Mouse (Mus musculus): ENCODE results near the gene Wwtr1. TPM values are rescaled to one million over a fixed set of nuclear protein-coding genes. Genes with fewer than 3 reads are reported as not detected.

Wwtr1 gene
- 10 to 100 TPM; 12.1 to 12.5 TPM for total RNA-seq (2021)
- long read RNA-seq, experiment 1, full-length matches to known transcripts, result 22 of 29 reads
- long read RNA-seq, experiment 1, partial matches to known transcripts, result 3 of 29 reads
- long read RNA-seq, experiment 1, other reads (novel, unspliced or antisense), result 4 of 29 reads
- long read RNA-seq, experiment 2, full-length matches to known transcripts, result 7 of 8 reads
- long read RNA-seq, experiment 2, partial matches to known transcripts, result 0 of 8 reads
- long read RNA-seq, experiment 2, other reads (novel, unspliced or antisense), result 1 of 8 reads

DNA sequence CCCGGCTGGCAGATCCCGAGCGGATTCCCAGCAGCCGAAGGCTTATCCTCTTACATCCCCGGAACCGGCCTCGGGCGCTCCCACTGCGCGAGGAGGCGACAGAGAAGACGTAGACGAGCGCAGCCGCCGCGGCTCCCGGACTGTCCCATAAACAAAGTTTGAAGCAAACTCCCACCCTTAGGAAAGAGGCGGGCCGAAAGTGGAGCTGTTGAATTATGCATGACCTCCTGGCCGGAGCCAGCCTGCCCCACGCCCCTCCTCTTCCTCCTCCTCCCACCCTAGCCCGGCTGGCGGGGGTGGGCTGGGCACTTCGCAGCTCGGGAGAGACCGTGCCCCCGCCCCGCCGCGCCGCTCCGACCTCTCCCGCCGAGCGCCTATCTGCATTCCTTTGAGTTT is at the start of gene Wwtr1:
TSS of gene Wwtr1 (minus strand) at position 251 of the 396 bp plus-strand sequence.
- DNase-seq (ENCODE audit: low spot score in 2 of 2), result peak; percentile 44 to 52

DNA sequence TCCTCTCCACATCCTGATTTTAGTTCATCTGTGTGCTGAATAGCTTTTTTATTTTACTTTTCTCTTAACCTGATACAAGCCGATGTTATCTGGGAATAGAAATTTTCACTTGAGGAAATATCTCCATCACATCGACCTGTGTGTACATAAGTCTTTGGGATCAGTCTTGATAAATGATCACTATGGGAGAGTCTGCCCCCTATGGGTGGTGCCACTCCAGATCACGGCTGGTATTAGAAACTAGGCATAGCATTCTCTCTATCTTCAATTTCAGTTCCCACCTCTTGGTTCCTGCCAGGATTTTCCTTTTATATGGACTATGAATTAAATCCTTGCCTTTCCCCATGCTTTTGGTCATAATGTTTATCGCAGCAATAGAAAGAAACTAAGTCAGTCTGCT is 44.0 kb upstream of the Wwtr1 start:
- DNase-seq (ENCODE audit: low spot score in 2 of 2), result no peak

DNA sequence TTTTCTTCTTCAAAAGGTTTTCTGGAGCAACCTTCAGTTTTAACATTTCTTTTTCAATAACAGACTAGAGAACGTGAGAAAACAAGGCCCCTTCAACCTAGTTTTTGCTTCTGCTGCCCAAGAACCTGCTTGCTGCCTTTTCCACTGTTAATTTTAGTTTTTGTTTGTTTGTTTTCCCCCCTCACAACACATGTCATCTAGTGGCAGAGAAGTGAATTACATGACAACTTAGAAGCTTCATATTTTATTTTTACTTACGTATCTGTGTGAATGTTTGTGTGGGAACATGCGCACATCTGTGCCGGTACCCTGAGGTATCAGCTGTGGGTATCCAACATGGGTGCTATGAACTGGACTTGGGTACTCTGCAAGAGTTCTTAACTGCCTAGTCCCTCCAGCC is 39.9 kb upstream of the Wwtr1 start:
- no peak for DNase-seq (ENCODE audit: low spot score in 2 of 2)

DNA sequence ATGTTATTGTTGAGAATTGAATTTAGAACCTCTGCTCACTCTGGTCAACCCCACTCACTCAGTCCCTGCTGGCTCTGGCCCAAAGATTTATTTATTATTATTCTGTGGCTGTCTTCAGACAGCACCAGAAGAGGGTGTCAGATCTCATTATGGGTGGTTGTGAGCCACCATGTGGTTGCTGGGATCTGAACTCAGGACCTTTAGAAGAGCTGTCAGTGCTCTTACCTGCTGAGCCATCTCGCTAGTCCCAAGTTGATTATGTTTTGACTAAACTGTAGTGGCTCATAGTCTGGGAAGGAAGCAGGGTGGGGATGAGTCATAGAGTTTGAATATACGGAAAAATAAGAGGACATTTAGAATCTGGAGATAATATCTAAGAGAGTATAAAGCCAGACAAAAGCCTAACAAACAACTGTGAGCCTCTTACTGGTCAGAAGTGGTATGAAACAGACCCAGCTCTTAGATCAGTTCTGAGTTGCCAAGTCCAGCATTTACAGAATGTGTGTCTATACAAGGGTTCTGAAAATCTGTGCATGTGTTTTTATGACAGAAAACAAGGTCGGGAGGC is 36.8 kb upstream of the Wwtr1 start:
- DNase-seq (ENCODE audit: low spot score in 2 of 2), result no peak

DNA sequence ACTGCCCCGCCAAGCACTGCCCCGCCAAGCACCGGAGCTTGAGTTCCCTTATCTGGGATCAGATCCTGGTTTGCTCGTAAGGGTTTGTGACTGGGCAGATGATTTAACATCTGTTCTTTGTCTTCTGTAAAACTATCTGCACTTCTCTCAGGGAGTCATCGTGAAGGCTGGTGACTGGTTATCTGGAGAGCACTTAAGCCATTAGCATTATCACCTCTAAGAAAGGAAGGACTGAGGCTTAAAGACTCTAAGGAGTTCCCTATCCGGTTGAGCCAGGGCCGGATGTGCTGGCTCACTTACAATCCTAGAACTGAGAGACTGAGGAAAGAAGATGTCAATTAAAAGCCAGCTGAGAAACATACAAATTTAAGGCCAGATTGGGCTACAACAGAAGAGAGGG is 36.1 kb upstream of the Wwtr1 start:
- DNase-seq (ENCODE audit: low spot score in 2 of 2), result no peak

DNA sequence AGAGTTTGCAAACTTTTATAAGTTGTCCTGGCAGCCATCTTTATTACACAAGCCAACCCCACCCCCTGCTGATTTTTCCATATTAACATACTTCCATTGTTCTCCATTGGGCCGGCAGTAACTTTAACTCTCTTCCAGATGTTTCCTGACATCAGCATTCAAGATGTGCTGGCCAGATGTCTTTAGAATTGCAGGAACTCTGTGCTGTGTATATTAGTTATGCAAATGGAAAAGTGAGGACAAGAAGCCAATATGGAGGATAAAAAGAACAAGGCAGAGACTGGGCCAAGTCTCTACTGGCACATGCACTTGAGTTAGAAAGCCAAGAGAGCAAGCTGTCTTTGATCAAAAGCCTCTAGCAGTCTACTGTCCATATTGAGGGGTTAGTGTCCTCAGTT is 28.9 kb upstream of the Wwtr1 start:
- no peak for DNase-seq (ENCODE audit: low spot score in 2 of 2)

DNA sequence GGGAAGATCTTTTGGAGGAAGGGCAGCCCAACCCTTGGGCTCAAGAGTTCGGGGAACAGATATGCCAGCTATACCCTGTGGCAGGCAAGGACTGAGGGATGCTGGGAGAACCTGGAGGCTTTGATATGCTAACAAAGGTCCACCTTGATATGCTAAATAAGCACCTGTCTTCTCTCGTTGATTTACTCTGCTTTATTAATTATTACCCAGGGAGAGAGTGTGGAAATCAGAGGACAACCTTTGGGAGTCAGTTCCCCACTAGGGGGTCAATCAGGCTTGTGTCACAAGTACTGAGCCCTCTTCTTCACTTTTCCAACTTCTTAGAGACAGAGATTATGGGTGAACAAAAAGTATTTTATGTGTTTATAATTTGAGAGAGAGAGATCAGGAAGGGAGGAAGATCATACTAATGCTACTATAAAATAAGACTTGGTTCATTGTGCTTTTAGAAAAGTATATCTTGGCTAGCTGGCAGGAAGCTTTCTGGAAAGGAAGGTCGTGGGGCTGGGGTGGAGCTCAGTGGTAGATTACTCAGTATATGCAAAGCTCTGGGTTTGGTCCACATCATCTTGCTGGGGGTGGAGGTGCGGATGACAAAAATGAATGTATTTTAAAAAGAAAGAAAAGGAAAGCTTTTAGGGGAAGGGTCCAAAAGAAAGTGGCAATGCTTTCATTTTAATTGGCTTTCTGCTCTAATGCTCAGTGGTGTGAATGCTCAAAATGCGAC is 28.3 kb upstream of the Wwtr1 start:
- DNase-seq (ENCODE audit: low spot score in 2 of 2), result no peak

DNA sequence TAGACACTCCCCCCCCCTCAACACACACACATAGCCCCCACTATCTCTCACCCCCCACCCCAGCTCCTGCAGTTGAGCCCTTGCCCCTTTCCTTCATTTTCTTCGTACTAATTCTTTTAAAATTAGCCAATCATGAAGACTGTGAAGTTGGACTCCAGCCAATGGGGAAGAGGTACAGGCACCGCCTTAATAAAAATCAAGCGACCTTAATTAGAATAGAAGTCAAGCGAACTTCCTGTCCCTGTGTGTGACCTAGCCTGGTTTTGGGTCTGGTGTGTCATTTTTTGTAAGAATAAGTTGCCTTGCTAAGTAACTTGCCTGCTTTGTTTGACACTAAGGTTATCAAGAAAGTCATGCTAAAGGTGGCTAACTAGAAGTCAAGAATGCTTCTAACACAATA is 26.9 kb upstream of the Wwtr1 start:
- no peak for DNase-seq (ENCODE audit: low spot score in 2 of 2)

DNA sequence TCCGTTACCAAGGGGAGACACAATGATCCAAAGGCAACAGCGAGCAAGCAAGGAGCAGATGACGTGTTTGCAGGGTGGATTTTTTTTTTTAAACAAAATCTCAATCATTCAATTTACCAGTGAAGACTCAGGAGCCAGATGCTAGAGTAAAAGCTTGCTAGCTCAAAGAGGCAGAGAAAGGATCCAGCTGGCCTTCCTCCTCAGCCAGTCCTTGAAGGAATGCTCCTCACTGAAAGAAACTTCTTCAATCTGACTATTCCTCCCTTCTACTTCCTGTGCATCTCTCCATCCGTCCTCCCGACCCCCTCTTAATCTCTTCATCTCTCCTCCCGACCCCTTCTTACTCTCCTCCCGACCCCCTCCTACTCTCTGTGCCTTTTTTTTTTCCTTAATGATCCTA is 20.9 kb upstream of the Wwtr1 start:
- no peak for DNase-seq (ENCODE audit: low spot score in 2 of 2)

DNA sequence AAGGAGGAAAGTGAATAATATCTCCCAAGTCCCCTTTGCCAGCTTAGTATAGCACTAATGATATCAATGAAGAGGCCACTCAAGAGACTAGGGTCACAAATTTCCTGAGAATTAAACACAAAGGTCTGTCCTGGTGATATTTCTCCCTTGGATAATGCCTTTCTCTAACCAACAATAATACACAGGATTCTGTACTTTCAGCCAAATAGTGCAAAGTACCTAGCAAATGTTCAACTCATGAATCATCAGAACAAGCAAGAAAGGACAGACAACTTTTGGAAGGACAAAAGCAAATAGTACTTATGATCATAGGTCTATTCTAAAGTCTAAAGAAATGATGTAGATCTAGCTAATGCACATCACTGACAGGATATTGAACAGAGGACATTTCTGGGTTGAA is 19.8 kb upstream of the Wwtr1 start:
- no peak for DNase-seq (ENCODE audit: low spot score in 2 of 2)

DNA sequence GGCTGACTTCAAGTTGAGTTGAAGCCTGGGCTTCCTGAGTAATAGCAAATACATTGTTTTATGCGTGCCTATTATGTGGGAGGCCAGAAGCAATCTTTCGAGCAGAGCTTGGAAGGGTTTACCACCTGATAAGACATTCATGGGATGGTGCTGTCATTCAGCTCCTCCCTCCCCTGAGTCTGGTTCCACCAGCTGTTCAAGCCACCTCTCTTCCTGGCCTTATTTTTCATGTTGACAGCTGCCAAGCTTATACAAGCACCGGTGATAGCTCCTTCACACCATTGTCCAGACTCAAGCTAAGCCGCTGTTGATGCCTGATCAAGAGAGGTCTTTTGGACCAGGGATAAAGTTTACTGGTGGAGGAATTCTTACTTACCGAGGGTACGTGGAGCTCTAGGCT is 10.3 kb upstream of the Wwtr1 start:
- DNase-seq (ENCODE audit: low spot score in 2 of 2), result no peak

DNA sequence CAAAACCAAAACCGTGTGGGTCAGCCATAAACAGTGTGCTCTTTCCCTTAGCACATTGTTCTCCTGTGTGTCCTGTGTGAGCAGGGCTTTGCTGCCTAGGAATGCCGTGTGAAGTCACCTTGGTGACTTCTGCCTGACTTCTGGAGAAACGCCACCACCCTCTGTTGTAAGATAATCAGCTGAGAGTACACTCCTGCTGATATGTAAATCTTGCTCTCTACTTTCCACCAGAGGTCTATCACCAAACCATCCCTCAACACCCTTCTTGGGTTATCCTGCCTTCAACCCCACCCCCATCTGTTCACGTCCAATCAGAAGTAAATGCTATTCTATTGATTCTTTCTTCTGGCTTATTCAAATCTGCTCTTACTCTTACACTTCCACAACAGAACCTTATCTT is 7.8 kb upstream of the Wwtr1 start:
- no peak for DNase-seq (ENCODE audit: low spot score in 2 of 2)

DNA sequence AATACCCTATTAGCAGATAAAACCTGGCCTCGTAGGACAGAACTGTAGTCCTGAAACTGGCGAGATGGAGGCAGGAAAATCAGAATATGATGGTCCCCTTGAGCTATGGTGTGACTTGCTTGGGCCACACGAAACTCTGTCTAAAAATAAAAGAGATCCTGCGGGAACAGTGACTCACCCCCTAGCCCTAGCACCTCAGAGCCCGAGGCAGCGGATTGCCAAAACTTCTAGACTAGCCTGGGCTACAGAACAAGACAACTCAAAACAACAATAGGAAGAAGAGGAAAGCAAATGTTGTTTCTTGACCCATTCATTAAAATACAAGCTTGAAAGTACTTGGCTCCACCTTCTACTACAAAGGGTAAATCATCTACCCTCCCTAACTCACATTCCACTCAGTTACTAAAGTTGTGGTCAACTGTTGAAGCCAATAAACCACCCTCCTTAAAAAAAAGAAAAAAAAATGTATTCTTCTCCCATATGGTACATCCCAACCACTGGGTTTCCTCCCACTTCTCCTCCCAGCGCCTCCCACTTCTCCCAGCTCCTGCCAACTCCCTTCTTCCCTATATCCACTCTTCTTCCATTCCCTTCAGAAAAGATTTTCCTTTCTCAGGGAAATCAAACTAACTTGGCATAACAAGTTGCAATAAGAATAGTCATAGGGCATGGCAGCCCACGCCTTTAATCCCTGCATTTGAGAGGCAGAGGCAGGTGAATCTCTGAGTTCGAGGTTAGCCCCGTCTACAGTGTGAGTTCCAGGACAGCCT is 4.9 kb upstream of the Wwtr1 start:
- DNase-seq (ENCODE audit: low spot score in 2 of 2), result no peak

DNA sequence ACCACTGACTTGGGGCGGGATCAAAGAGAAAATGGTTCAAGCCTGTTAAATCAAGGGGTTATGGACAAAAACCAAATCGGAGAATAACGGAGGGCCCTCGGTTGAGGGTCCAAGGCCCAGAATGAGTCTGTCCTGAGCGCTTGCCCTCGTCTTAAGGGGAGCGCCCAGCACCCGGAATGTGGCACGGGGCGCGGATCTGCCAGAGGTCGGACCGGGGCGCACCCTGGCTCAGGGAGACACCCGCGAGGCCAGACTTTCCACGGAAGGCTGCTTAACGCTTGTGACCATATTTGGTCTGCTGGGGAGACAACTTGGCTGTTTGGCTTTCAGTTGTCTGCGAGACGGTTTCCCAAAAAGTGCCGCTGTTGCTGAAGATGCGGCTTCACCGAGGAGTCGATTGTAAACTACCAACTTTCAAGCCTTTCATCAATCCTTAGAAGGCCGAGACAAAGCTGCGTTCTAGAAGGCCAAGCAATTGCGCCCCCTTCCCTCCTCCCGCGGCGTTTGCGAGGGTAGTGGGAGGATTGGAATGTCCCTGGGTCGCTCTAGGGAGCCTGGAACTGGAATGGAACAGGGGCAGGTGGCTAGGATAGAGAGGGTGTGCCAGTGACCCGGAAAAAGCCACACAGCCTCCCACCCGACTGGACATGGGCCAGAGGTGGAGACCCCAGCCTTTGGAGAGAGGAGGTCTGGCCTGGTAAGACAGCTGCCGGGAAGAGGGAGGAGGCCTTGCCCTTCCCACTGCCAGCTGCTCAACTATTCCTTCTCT is 530 bp upstream of the Wwtr1 start:
- DNase-seq (ENCODE audit: low spot score in 2 of 2), result peak in 1 of 2 experiments; percentile 16

DNA sequence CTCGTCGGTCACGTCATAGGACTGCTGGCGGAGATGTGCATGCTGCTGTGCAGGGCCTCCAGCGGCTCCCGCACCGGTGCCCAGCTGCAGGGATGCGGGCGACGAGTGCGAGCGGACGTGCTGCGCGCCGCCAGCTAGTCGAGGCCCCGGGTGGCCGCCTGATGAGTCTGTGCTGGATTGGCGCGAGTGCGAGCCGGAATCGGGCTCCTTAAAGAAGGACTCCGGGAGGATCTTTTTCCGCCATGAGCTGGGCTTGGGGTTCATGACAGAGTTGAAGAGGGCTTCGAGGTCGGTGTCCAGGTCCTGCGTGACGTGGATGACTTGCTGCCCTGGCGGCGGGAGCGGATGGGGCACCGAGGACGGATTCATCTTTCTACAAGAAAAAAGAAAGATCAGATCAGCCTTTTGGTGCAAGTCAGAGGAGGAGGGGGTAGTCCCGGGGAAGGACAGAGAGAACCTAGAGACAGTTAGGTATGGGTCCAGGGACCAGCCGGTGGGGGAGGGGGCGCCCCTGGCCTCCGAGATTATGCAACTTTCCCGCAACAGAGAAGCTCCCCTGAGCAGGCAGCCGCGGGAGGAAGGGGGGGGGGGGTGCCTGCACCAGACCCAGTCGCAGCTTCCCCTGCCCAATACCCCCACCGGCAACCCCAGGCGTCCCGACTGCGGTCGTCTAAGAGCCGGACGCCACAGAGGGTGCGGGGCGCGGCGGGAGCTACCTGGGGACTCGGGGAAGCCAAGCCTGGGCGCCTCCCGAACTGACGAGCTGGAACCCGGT is 638 bp downstream of the Wwtr1 start:
- DNase-seq (ENCODE audit: low spot score in 2 of 2), result peak; percentile 38 to 39

DNA sequence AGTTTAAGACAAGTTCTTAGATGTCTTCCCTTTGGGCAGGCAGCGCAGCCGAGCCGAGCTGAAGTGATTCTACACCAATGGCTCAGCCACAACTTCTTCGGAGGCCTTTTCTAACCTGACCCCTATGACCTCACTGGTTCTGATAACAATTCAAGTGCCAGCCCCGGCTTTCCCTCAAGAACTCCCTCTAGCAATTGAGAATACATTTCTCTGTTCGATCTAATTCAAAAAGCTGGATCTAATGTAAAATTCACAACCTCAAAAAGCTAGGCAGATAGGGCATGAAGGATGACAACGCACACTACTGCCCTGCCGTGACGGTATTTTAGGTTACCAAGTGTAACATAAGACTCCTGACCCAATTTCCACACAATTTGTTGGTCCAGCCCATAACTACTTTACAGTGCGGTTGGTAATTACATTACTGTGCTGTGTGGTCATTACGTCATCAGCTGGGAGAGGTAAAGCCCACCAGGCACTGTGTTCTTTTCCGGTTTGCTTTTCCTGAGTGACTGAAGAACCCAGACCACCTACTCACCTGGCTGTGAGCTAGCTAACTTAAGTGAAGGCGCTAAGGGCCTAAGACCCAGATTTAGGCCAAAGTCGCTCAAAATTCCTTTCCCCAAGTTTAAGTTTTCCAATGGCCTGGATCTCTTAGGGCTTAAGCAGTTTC is 1.7 kb downstream of the Wwtr1 start:
- no peak for DNase-seq (ENCODE audit: low spot score in 2 of 2)

DNA sequence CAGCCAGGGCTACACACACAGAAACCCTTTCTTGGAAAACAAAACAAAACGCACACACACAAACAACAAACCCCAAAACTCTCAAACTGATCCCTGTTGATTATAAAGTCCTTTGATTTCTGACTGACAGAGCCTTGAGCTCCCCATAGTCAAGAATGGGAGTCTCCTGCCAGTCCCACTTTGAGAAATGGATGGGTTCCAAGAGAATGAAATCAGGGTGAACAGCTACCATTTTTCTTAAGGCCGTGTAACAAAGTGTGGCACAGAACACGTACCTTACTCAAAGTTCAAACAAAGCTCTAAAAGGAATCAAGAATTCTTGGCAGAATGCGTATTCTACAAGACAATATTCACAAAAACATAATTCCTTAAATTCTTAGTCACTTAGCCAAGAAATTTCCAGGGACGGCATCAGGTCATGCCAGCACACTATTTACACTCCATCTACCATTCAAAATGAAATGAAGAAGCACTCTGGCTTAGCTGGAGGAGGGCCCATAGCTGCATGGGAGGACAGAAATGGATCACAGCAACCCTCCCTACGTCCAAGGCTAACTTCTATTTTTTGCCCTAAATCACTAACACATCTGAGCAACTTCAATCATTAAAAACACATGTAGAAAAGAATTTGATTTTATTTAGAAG is 3.3 kb downstream of the Wwtr1 start:
- no peak for DNase-seq (ENCODE audit: low spot score in 2 of 2)

DNA sequence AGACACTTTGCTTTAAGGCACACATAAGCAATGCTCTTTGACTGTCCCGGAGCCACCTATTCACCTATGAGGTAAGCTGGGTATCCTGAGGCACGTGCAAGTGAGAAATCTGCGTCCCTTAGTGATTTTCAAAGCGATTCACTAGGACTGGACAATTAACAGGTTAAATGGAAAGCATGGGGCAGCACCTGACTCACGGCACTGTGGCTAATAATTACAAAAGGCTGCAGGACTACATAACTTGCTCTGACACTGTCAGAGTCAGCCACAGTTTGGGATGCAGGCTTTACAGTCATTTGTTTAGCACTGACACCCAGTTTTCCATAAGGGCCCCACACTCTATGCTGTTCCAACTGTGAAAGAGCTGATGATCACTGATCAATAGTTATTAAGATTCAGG is 9.1 kb downstream of the Wwtr1 start:
- DNase-seq (ENCODE audit: low spot score in 2 of 2), result no peak

DNA sequence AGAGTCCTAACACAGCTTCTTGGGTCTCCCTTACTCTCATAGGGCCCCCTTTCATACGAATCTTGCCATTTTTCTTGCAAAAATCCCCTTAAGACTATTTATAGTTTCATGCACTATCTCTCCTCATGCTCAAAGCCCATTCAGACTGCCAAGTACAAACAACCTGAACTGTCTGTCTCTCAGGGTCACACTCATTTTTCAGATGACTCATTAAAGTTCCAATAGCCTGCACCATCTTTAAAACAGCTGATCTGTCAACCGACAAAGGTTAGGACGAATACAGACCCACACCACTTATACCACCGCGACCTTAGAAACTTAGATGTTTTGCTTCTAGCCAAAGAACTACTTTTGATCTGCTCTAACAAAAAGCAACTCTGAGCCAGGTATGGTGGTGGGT is 12.1 kb downstream of the Wwtr1 start:
- DNase-seq (ENCODE audit: low spot score in 2 of 2), result no peak
